Mouse (Mus musculus) kidney, postnatal 36 days (tissue): Measurements from ENCODE around the gene Abtb1.

Source experiments
- DNase-seq, 2 experiments: peaks; one replicate each; pipeline ENCODE4 v3.0.0; 2021 to 2022; ENCODE audit warnings: mixed read lengths in 2 of 2

The Abtb1 gene

DNA sequence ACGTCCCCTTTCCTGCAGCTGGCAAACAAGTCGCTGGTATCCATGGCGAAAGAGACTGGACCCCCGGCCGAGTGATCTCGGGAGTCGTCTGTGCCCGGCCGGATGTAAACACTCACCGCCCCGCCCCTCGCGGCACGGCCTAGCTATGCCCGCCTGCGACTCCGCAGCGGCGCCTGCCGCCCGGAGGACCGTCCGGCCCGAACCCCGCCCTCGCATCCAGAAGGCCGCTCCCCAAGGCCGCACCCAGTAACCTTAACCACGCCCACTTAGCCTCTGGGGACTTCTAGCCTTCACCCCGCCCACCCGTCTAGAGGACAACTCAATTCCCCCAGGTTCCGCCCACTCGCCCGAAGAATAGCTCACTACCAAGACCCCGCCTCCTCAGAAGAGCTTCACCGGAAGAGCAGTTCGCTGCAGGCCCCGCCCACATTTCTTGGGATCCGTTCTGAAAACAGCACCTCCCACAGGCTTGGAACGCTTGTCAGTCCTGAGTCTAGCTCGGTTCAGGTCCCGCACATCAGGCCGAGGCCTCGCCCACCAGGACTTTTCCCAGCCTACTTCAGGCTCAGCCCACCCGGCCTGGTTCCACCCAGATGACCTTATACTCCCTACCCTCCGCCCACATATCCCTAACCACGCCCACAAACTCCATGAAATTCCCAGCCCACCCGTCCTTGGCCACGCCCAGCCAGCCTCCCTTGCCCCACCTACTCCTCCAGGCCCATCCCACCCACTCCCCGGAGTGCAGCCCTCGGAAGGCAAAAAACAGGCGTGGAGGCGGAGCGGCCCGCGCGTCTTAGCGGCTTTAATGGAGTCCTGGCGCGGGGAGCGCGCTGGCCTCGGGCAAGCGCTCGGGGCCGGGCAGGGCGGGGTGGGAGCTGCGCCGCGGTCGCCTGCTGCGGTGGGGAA, at the start of gene Abtb1:
Abtb1 (minus strand) TSS at position 204 of the 909 bp plus-strand sequence.
- DNase-seq: peak; percentile 99 to 100

DNA sequence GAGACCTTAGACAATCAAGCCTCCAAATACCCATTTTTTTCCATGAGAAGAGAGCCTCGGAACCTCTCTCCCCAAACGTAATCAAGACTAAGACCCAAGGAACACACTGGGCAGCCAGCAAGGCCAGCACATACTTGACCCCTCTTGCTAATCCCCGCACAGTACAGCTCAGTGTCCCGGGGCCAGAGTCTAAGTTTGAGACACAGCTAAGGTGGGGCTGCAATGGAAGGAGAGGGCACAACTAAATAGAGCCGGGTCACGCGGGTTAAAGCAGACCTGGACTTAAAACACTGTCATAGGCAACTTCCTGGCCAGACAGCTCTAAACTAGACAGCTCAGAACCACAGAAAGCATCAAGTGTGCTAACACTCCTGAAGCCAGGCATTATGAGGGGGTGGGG, 49.0 kb upstream of the Abtb1 start:
- DNase-seq: no peak

- DNase-seq: no peak
Observed at GRCm38 (mm10) chr6:88889410-88890042, 47.7 kb upstream of the Abtb1 start.

- no peak for DNase-seq
Observed at GRCm38 (mm10) chr6:88886417-88886967, 44.7 kb upstream of the Abtb1 start.

DNA sequence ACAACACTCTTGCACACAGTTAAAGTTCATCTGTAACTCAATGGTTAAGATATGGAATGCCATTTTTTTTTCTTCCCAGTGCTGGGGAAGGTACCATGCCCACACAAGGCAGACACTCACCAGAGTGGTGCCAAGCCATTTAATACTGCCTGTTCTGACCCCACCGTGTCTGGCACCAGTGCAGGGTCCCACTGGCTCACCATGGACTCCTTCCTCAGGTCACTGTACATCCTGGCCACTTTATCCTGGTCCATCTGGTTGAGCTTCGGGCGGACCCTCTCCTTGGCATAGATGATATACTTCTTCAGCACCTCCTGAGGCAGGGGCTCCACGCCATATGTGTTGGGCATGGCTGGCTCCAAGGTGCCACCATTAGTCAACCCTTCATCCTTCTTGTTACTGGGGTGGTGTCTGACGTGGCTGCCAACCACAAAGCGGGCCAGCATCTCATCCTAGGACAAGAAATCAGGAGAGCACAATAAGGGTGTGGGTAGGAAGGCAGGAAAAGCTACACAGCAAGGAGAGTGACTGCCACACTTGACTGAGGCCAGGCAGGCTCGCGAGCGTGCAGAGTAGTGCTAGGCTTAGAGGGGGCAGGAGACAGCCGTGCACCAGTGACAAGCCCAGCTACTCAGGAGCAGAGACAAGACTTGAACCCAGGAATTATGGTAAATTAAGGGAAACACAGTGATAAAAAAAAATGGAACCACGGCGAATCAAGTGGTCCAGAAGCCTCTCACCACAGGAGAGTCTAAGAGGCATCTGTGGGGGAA, 44.0 kb upstream of the Abtb1 start:
- DNase-seq: no peak

GRCm38 (mm10) chr6:88884690-88885089, 42.9 kb upstream of the Abtb1 start:
- DNase-seq: no peak

- no peak for DNase-seq
Observed at GRCm38 (mm10) chr6:88884195-88884594, 42.4 kb upstream of the Abtb1 start.

DNA sequence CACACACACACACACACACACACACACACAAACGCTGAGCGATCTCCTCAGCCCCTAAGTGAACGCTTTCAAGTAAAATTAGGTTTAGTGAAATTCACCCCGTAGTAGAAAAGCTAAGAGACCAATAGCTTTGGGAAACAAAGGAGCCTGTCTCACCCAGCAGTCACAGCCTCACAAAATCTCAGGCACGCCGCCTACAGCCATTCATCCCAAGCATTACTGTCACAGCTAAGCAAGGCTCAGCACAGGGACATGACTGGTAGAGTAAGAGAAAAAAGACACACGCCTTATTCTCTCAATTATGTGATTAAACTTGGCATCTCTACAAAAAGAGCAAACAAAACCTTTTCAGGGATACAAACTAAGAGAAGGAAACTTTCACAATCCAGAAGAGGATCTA, 39.5 kb upstream of the Abtb1 start:
- DNase-seq: no peak

DNA sequence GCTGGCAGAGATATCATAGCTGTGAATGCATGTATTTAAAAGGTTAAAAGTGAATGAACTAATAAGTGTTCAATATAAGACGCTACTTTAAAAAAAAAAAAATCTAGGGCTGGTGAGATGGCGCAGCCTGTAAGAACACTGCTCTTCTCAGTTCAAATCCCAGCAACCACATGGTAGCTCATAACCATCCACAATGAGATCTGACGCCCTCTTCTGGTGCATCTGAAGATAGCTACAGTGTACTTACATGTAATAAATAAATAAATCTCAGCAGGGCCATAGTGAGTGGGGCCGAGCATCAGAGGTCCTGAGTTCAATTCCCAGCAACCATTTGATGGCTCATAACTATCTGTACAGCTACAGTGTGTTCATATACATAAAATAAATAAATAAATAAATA, 37.7 kb upstream of the Abtb1 start:
- DNase-seq: no peak

DNA sequence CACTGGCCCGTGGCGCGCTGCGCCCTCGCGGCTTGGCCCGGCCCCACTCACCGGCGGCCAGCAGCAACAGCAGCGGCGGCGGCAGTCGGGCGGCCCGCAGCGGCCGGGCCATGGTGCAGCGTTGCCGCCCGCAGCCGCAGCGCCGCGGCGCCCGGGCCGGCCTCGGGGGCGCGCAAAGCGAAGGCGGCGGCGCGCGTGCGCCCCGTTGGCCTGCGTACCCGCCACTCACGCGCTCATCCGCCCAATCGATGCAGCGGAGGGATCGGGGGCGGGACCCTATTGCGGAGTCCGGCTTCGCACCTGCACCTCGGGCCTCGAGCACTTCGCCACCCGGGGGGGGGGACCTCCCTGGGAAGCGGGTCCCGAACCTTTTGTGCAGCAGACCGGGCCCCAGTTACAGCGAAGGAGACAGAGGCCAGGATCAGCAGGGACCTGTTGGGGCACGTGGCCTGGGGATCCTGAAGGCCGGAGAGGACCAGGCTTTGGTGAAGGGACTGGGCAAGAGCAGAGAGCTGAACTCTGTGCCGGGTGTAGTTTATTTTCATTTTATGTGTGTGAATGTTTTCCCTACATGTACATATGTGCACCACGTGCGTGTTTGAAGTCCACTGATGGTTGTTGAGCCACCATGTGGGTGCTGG, 33.2 kb upstream of the Abtb1 start, which contains the start of gene Podxl2:
Podxl2 (minus strand) TSS at position 177 of the 641 bp plus-strand sequence.
- peak; percentile 44 to 79 for DNase-seq

GRCm38 (mm10) chr6:88873965-88874867, 32.4 kb upstream of the Abtb1 start:
- peak in 1 of 2 experiments; percentile 27 for DNase-seq

DNA sequence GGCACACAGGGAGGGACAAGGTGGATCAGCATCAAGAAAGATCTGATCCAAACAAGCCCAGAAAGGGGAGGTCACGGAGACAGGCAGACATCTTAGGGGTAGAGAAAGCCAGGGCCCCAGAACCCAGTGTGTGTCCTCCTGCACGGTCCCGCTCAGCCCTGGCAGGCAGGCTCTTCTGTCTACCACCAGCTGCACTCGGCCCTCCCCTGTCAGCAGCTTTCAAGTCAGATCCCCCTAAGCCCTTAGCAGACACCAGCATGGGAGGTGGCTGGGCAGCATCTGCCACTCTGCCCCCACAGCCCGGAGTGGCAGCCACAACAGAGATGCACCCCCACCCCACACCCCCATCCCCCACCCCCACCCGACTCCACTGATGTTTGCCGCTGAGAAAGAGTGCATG, 31.0 kb upstream of the Abtb1 start:
- DNase-seq: no peak

DNA sequence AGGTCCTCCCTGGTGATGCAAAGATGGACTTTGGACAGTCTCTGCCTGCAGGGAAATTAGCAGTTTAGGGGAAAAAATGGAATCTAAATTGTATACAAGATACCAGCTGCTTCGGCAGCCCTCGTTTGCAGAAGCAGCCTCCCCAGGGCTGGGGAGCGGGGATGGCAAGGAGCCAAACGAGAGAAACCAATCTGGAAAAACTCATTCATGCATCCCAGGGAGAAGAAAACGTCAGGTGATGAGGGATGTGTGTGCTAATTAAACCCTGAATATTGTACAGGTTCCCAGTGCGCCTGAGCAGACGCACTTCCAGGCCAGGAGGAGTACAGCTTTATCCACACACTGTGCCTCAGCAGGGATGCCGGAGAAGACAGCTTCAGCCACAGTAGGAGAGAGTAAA, 29.8 kb upstream of the Abtb1 start:
- DNase-seq: no peak

- DNase-seq: no peak
Observed at GRCm38 (mm10) chr6:88870594-88870993, 28.8 kb upstream of the Abtb1 start.

DNA sequence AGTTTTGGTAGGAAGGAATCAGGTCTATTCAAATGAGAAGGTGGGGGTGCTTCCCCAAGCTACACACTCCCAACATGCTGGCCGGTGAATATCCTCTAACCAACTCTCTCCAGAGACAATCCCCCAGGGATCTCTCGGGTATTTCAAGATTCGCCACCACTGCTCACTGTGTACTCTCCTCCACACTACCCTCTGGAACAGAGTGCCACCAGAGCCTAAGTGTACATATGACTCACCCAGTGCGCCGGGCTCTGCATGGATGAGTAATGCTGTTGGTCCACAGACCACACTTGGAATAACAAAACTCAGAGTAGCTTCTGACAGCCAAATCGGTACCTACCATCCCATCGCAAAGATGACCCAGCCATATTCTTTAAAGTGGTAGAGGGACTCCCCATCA, 27.7 kb upstream of the Abtb1 start:
- DNase-seq: no peak

GRCm38 (mm10) chr6:88865704-88866103, 23.9 kb upstream of the Abtb1 start:
- DNase-seq: no peak

- DNase-seq: peak; percentile 38 to 39
Observed at GRCm38 (mm10) chr6:88860914-88861313, 19.1 kb upstream of the Abtb1 start.

GRCm38 (mm10) chr6:88858341-88858740, 16.6 kb upstream of the Abtb1 start:
- no peak for DNase-seq

- no peak for DNase-seq
Observed at GRCm38 (mm10) chr6:88857830-88858229, 16.0 kb upstream of the Abtb1 start.

- peak; percentile 74 to 78 for DNase-seq
Observed at GRCm38 (mm10) chr6:88857249-88857648, 15.5 kb upstream of the Abtb1 start.

DNA sequence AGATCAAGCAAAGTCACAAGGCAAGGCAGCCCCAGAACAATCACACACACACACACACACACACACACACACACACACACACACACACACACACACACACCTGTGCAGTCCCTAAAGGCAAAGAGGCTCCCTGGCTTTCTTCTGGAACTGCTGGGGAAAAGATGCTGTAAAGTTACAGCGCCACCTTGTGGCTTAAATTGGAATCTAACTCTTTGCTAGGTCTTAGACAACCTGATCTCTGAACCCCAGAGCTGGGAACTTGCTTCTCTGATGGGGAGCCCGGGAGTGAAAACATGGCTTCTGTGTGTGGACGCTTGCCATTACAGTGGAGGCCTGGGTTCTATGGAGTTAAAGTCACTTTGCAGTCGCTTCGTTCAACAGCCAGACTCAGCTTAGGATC, 13.9 kb upstream of the Abtb1 start:
- DNase-seq: peak; percentile 72 to 82
